Mouse (Mus musculus) stomach, postnatal 0 days (tissue): ENCODE measurements around the gene Arhgap9. TPM values are rescaled to one million over a fixed set of nuclear protein-coding genes. Genes with fewer than 3 reads are reported as not detected.
A peak's percentile ranks its signal among the peaks of the same experiment; 100 is the strongest.

Experiments used
- ATAC-seq: fragments of 200-750 bp; cut with Nextera tagmentation; 2 replicates; pipeline ENCODE4 v1.8.0; 2017; ENCODE audit not compliant: low FRiP score, low TSS enrichment
- DNase-seq: peaks from one replicate; pipeline ENCODE4 v3.0.0-alpha.2; 2016; ENCODE audit warnings: low spot score
- H3K27ac ChIP-seq: fragments of 300-500 bp; sonication (generic); replicated peaks from 2 replicates; pipeline ENCODE4 v1.5.1; 2014; ENCODE audit warnings: mild to moderate bottlenecking, control low read depth
- H3K27me3 ChIP-seq: fragments of 300-500 bp; sonication (generic); 2 replicates; pipeline ENCODE4 v1.6.1; 2014; ENCODE audit warnings: low read length; ENCODE audit not compliant: control insufficient read depth, insufficient read depth
- H3K36me3 ChIP-seq: fragments of 300-500 bp; sonication (generic); 2 replicates; pipeline ENCODE4 v1.6.1; 2014; ENCODE audit warnings: low read length, mixed read lengths; ENCODE audit not compliant: control insufficient read depth, insufficient read depth
- H3K4me1 ChIP-seq: fragments of 300-500 bp; sonication (generic); replicated peaks from 2 replicates; pipeline ENCODE4 v1.6.1; 2014; ENCODE audit warnings: antibody characterized with exemption; ENCODE audit not compliant: control insufficient read depth, insufficient read depth
- H3K4me2 ChIP-seq: fragments of 300-500 bp; sonication (generic); replicated peaks from 2 replicates; pipeline ENCODE4 v1.6.1; 2014; ENCODE audit warnings: low read depth, mild to moderate bottlenecking, control low read depth, moderate library complexity
- H3K4me3 ChIP-seq: fragments of 300-500 bp; sonication (generic); 2 replicates; pipeline ENCODE4 v1.5.1; 2014; ENCODE audit warnings: low read depth, low read length, control low read depth
- H3K9ac ChIP-seq: fragments of 300-500 bp; sonication (generic); 2 replicates; pipeline ENCODE4 v1.6.1; 2014; ENCODE audit warnings: mild to moderate bottlenecking, low read length, control low read depth, mixed read lengths
- H3K9me3 ChIP-seq: fragments of 300-500 bp; sonication (generic); 2 replicates; pipeline ENCODE4 v1.6.1; 2016; ENCODE audit warnings: low read length; ENCODE audit not compliant: control insufficient read depth
- CTCF ChIP-seq: IDR thresholded peaks from 2 replicates; pipeline ENCODE4 v1.5.1; 2016; ENCODE audit warnings: antibody characterized with exemption, low read depth, mild to moderate bottlenecking, moderate library complexity
- EP300 ChIP-seq: optimal IDR thresholded peaks from 2 replicates; pipeline ENCODE3; 2016; ENCODE audit warnings: antibody characterized with exemption
- WGBS: fragments of 180-500 bp; shearing (Covaris S2); extraction: QIAGEN DNeasy Blood & Tissue Kit; methylation state at CpG from one replicate; pipeline ENCODE4 v1.1.7; 2014; 5-methylcytosine and 5-hydroxymethylcytosine counted together
- polyA plus RNA-seq: library from polyadenylated mRNA; unstranded; fragments of >200 nt; fragmentation: Nextera tagmentation; extraction: Ambion mirVana; gene quantifications from 2 replicates; pipeline ENCODE4 v1.2.1, GENCODE M21; 2015

The Arhgap9 gene
- polyA plus RNA-seq, 1 experiment from 2014 or later, result 5.2 TPM

GRCm38 (mm10) chr10:127287936-127288293 is 33.8 kb upstream of the Arhgap9 start:
- H3K27me3 ChIP-seq, result no peaks in the 10 kb centered on the region
- no peak for DNase-seq
- H3K9ac ChIP-seq, result peak overlapping the region; percentile 79
- peaks cover 11% of the 10 kb centered on the region for H3K4me1 ChIP-seq
- 2% methylated on average over 3 of the region's 3 CpGs for WGBS
- TF ChIP-seq EP300, result no peak
- TF ChIP-seq CTCF, result no peak
- peak overlapping the region; percentile 67 for H3K4me3 ChIP-seq
- H3K27ac ChIP-seq, result peak overlapping the region; percentile 99
- H3K4me2 ChIP-seq, result peak overlapping the region; percentile 79
- no peaks in the 10 kb centered on the region for H3K9me3 ChIP-seq
- peaks cover 31% of the 10 kb centered on the region for H3K36me3 ChIP-seq
- no peak for ATAC-seq

GRCm38 (mm10) chr10:127288328-127288799 is 33.4 kb upstream of the Arhgap9 start:
- ATAC-seq (peak; percentile 8), DNase-seq (no peak)
- Histone ChIP-seq H3K9me3 (no peaks in the 10 kb centered on the region), H3K27ac (peak overlapping the region; percentile 99), H3K9ac (peak overlapping the region; percentile 79), H3K27me3 (no peaks in the 10 kb centered on the region), H3K36me3 (peaks cover 30% of the 10 kb centered on the region), H3K4me3 (peak overlapping the region; percentile 67), H3K4me1 (peaks cover 11% of the 10 kb centered on the region), H3K4me2 (peak overlapping the region; percentile 79)
- TF ChIP-seq CTCF, result no peak
- TF ChIP-seq EP300, result no peak
- WGBS, result under 1% methylated on average over 16 of the region's 28 CpGs

- Histone ChIP-seq H3K36me3 (peaks cover 27% of the 10 kb centered on the region), H3K27me3 (no peaks in the 10 kb centered on the region), H3K4me3 (peak within 1 kb of the TSS; percentile 67), H3K4me1 (peaks cover 11% of the 10 kb centered on the region), H3K9me3 (no peaks in the 10 kb centered on the region), H3K4me2 (peak within 1 kb of the TSS; percentile 79), H3K27ac (peak within 1 kb of the TSS; percentile 99), H3K9ac (peak within 1 kb of the TSS; percentile 79)
- WGBS, result under 1% methylated on average over 25 of the region's 65 CpGs
- ATAC-seq, result peak; percentile 46
- peak; percentile 96 for DNase-seq
- no peak for TF ChIP-seq CTCF
- TF ChIP-seq EP300, result peak; percentile 22
Measured at GRCm38 (mm10) chr10:127288800-127289572, 32.8 kb upstream of the Arhgap9 start, which contains the start of gene Mbd6. Mbd6 (minus strand) TSS chr10:127289018.

DNA sequence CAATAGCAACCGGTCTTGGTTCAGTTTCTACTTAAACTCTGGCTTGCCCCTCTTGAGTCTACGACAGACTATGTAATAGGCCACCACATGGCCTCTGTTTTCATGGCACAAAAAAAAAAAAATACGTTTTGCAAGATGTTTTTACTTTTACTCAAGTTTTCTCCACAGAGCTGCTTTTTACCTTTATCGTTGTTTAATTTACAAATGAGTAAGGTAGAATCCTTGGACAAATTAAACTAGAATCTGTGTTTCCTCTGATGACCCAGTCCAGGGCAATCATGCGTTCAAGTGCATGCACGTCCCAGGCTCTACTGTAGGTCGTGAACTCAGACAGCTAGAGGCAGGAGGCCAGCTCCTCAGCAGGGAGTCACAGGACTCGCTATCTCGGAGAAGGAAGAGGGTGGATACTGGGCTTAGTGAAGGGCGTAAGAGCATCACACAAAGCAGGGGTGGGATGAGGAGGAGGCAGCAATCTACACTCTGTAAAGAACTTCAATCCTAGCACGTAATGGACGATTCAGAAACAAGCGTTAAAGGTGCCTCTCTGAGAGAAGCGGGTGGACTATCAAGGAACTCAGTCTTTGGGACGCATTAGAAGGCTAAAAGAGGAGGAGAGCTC is 32.1 kb upstream of the Arhgap9 start:
- ATAC-seq, result peak; percentile 19
- peak; percentile 62 for DNase-seq
- peaks cover 11% of the 10 kb centered on the region for H3K4me1 ChIP-seq

DNA sequence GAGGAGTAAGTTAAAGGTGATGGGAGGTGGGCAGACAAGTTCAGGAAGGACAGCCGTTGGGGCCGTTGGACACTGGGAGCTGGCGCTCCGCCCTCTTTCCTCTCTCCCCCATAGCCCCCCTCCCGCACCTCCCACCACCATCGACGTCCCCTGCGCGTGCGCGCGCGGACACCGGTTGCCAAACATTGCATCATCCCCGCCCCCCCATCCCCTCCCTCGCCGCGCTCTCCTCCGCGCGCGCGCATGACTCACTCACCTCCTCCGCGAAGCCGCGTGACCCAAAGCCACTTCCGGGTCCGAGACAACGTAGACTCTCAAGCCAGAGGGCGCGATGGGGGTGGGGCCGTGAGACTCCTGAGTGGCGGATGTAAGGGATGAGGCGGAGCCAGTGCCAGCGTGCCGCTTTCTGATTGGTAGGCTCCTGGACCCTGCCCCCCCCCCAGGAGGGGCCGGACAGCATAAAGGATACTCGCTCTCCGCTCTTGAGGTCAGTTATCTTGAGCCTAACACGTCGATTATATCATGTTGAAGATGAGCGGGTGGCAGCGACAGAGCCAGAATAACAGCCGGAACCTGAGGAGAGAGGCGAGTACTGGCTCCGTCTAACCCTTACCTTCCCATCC is 31.3 kb upstream of the Arhgap9 start:
- H3K36me3 ChIP-seq, result peaks cover 29% of the 10 kb centered on the region

More for the DNA sequence above, 32.1 kb upstream of the Arhgap9 start:
- TF ChIP-seq EP300 (no peak), CTCF (no peak)
- 1% methylated on average over 15 of the region's 15 CpGs for whole genome bisulfite sequencing
- H3K9me3 ChIP-seq, result no peaks in the 10 kb centered on the region
- peaks cover 27% of the 10 kb centered on the region for H3K36me3 ChIP-seq
- peak overlapping the region; percentile 67 for H3K4me3 ChIP-seq
- no peaks in the 10 kb centered on the region for H3K27me3 ChIP-seq
- H3K27ac ChIP-seq, result peak overlapping the region; percentile 99
- H3K9ac ChIP-seq, result peak overlapping the region; percentile 79
- H3K4me2 ChIP-seq, result peak overlapping the region; percentile 79

More for the DNA sequence above, 31.3 kb upstream of the Arhgap9 start:
- peak overlapping the region; percentile 67 for H3K4me3 ChIP-seq
- H3K9ac ChIP-seq, result peak overlapping the region; percentile 76
- under 1% methylated on average over 38 of the region's 47 CpGs for WGBS
- no peaks in the 10 kb centered on the region for H3K27me3 ChIP-seq
- H3K27ac ChIP-seq, result peak overlapping the region; percentile 99
- ATAC-seq (peak; percentile 91), DNase-seq (peak; percentile 100)
- peak overlapping the region; percentile 79 for H3K4me2 ChIP-seq
- H3K9me3 ChIP-seq, result no peaks in the 10 kb centered on the region
- TF ChIP-seq EP300 (no peak), CTCF (peak; percentile 53)
- H3K4me1 ChIP-seq, result peaks cover 11% of the 10 kb centered on the region
